Mouse (Mus musculus) lung, embryonic 14.5 days (tissue): ENCODE measurements around the gene Gtf2h2. TPM values are rescaled to one million over a fixed set of nuclear protein-coding genes. Genes with fewer than 3 reads are reported as not detected.
"Not testable (repeated sequence)": the region's sequence is repeated elsewhere in the genome, so short reads cannot be mapped to it uniquely, and the experiment has no call there.

Experiments
- ATAC-seq: fragments of 200-750 bp; cut with Nextera tagmentation; 2 replicates; pipeline ENCODE4 v1.8.0; 2017; ENCODE audit warnings: mild to moderate bottlenecking, moderate TSS enrichment, moderate library complexity; ENCODE audit not compliant: insufficient read depth
- DNase-seq: peaks from one replicate; pipeline ENCODE4 v3.0.0-alpha.2; 2015
- H3K27ac ChIP-seq: fragments of 300-500 bp; sonication (generic); 2 replicates; pipeline ENCODE4 v1.5.1; 2014; ENCODE audit warnings: low read depth, mild to moderate bottlenecking, moderate library complexity
- H3K27me3 ChIP-seq: fragments of 300-500 bp; sonication (generic); 2 replicates; pipeline ENCODE4 v1.6.1; 2014; ENCODE audit warnings: low read length, control low read depth; ENCODE audit not compliant: insufficient read depth
- H3K36me3 ChIP-seq: fragments of 300-500 bp; sonication (generic); 2 replicates; pipeline ENCODE4 v1.6.1; 2014; ENCODE audit warnings: control low read depth; ENCODE audit not compliant: insufficient read depth
- H3K4me1 ChIP-seq: fragments of 300-500 bp; sonication (generic); 2 replicates; pipeline ENCODE4 v1.6.1; 2014; ENCODE audit warnings: antibody characterized with exemption, control low read depth; ENCODE audit not compliant: insufficient read depth
- H3K4me2 ChIP-seq: fragments of 300-500 bp; sonication (generic); 2 replicates; pipeline ENCODE4 v1.6.1; 2014; ENCODE audit warnings: mild to moderate bottlenecking
- H3K4me3 ChIP-seq: fragments of 300-500 bp; sonication (generic); 2 replicates; pipeline ENCODE4 v1.5.1; 2014; ENCODE audit warnings: low read depth, low read length
- H3K9ac ChIP-seq: fragments of 300-500 bp; sonication (generic); 2 replicates; pipeline ENCODE4 v1.6.1; 2014
- H3K9me3 ChIP-seq: fragments of 300-500 bp; sonication (generic); 2 replicates; pipeline ENCODE4 v1.6.1; 2016; ENCODE audit warnings: low read depth, low read length, control low read depth
- CTCF ChIP-seq: IDR thresholded peaks from 2 replicates; pipeline ENCODE4 v1.5.1; 2016; ENCODE audit warnings: antibody characterized with exemption, low read depth
- WGBS: fragments of 180-500 bp; shearing (Covaris S2); extraction: QIAGEN DNeasy Blood & Tissue Kit; methylation state at CpG from one replicate; pipeline ENCODE4 v1.1.7; 2014; 5-methylcytosine and 5-hydroxymethylcytosine counted together
- polyA plus RNA-seq: library from polyadenylated mRNA; unstranded; fragments of >200 nt; fragmentation: Nextera tagmentation; extraction: Ambion mirVana; gene quantifications from 2 replicates; pipeline ENCODE4 v1.2.1, GENCODE M21; 2014

The Gtf2h2 gene
- polyA plus RNA-seq, 1 experiment from 2014 or later, result 77.3 TPM

DNA sequence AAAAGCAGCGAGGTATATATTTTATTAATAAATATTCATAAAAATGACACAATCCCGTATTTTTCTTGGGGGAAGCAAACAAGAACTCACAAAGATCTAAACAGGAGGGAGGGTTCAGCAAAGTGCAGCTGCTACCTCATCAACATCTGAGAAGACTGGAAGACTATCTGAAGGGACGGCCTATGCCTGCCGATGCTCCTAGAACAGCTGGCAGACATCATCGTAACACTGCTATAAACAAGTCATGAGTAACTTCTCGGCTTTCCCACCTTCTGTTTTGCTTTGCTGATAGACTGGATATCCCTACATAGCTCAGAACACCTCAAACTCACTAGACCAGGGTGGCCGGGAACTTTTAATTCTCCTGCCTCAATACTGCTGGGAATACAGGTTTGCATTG lies 8.8 kb downstream of the Gtf2h2 start:
- ATAC-seq, result no peak
- Histone ChIP-seq H3K4me1 (no peaks in the 10 kb centered on the region), H3K4me3 (no peak overlapping the region), H3K27me3 (no peaks in the 10 kb centered on the region), H3K4me2 (no peak overlapping the region), H3K27ac (no peak overlapping the region), H3K9me3 (no peaks in the 10 kb centered on the region), H3K9ac (no peak overlapping the region), H3K36me3 (peaks cover 62% of the 10 kb centered on the region)
- DNase-seq, result no peak
- 60% methylated on average over 7 of the region's 7 CpGs for WGBS
- TF ChIP-seq CTCF, result no peak

DNA sequence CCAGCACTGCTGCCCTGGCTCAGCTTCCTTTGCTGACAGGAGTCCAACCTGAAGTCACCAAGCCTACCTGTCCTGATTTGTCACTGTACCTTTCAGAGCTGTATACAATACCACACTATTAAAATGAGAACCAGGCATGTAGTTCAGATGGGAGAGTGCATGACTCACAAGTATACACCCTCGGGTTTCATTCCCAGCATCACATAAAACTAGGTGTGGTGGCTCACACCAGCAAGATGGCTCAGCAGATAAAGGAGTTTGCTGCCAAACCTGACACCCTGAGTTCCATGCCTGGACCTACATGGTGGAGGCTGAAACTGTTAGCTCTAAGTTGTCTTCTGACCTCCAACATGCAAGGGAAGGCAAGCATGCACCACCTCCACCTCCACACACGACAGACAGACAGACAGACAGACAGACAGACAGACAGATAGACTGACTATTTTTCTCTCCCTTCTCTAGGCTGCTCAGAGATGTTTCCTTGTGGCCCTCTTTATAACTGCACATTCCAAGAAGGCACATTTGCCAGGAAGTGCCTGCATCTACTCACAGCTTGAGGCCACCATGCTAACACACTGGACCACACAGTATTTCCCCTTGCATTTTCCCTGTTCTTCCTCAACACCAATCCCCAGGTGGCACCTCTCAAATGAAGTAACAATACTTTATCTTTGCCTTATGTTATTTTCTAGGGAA lies 28.7 kb downstream of the Gtf2h2 start:
- H3K9ac ChIP-seq, result no peak overlapping the region
- no peaks in the 10 kb centered on the region for H3K27me3 ChIP-seq
- no peaks in the 10 kb centered on the region for H3K4me1 ChIP-seq
- ATAC-seq, result no peak
- H3K4me2 ChIP-seq, result no peak overlapping the region
- DNase-seq, result no peak
- no peak for TF ChIP-seq CTCF
- H3K27ac ChIP-seq, result no peak overlapping the region
- H3K9me3 ChIP-seq, result no peaks in the 10 kb centered on the region
- H3K4me3 ChIP-seq, result no peak overlapping the region
- WGBS, result 91% methylated on average over 2 of the region's 2 CpGs
- peaks cover 38% of the 10 kb centered on the region for H3K36me3 ChIP-seq

- H3K4me1 ChIP-seq, result no peaks in the 10 kb centered on the region
- no peak for TF ChIP-seq CTCF
- H3K36me3 ChIP-seq, result peaks cover 18% of the 10 kb centered on the region
- no peaks in the 10 kb centered on the region for H3K27me3 ChIP-seq
- no peaks in the 10 kb centered on the region for H3K9me3 ChIP-seq
- 79% methylated on average over 3 of the region's 3 CpGs for WGBS
- ATAC-seq (no peak), DNase-seq (no peak)
- H3K27ac ChIP-seq, result no peak overlapping the region
- H3K4me2 ChIP-seq, result no peak overlapping the region
- H3K9ac ChIP-seq, result no peak overlapping the region
- no peak overlapping the region for H3K4me3 ChIP-seq
These were observed 31.0 kb downstream of the Gtf2h2 start for GRCm38 (mm10) chr13:100461336-100461735.

GRCm38 (mm10) chr13:100452415-100453127 lies 39.8 kb downstream of the Gtf2h2 start, which contains the start of gene Naip1:
Naip1 (minus strand) TSS chr13:100452869.
- H3K9me3 ChIP-seq, H3K4me3 ChIP-seq, H3K4me1 ChIP-seq, H3K9ac ChIP-seq, H3K4me2 ChIP-seq, H3K27me3 ChIP-seq, H3K36me3 ChIP-seq, ATAC-seq, DNase-seq, H3K27ac ChIP-seq: not testable (repeated sequence)
- 79% methylated on average over 8 of the region's 8 CpGs for WGBS

GRCm38 (mm10) chr13:100449495-100449894 lies 42.9 kb downstream of the Gtf2h2 start:
- Histone ChIP-seq H3K4me1 (no peaks in the 10 kb centered on the region), H3K27me3 (no peaks in the 10 kb centered on the region), H3K4me3 (no peak overlapping the region), H3K27ac (no peak overlapping the region), H3K36me3 (no peaks in the 10 kb centered on the region), H3K9me3 (no peaks in the 10 kb centered on the region), H3K9ac (no peak overlapping the region), H3K4me2 (no peak overlapping the region)
- WGBS, result 82% methylated on average over 1 of the region's 1 CpGs
- DNase-seq (no peak), ATAC-seq (no peak)
- no peak for TF ChIP-seq CTCF

- Histone ChIP-seq H3K9ac (no peak overlapping the region), H3K27ac (no peak overlapping the region), H3K9me3 (no peaks in the 10 kb centered on the region), H3K27me3 (no peaks in the 10 kb centered on the region), H3K4me1 (no peaks in the 10 kb centered on the region), H3K4me2 (no peak overlapping the region), H3K4me3 (no peak overlapping the region), H3K36me3 (no peaks in the 10 kb centered on the region)
- DNase-seq (no peak), ATAC-seq (no peak)
- WGBS, result 48% methylated on average over 3 of the region's 3 CpGs
- TF ChIP-seq CTCF, result no peak
These were observed 52.3 kb downstream of the Gtf2h2 start for GRCm38 (mm10) chr13:100440116-100440515.

DNA sequence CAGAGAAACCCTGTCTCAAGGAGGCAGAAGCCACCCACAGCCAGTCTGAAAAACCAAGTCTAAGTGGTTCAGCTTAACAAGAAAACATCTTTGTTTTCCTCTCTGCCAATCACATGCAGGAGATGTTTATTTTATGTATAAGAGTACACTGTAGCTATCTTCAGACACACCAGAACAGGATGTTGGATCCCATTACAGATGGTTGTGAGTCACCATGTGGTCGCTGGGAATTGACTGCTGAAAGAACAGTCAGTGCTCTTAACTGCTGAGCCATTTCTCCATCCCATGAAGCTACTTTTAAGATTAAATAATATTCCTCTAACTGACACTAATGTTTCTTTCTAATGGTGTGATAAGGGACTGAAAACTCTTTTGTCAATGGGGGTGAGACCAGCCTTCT lies 53.7 kb downstream of the Gtf2h2 start:
- 18% methylated on average over 1 of the region's 1 CpGs for WGBS
- TF ChIP-seq CTCF, result no peak
- Histone ChIP-seq H3K9me3 (no peaks in the 10 kb centered on the region), H3K36me3 (no peaks in the 10 kb centered on the region), H3K9ac (no peak overlapping the region), H3K27me3 (no peaks in the 10 kb centered on the region), H3K4me3 (no peak overlapping the region), H3K4me2 (no peak overlapping the region), H3K27ac (no peak overlapping the region), H3K4me1 (no peaks in the 10 kb centered on the region)
- no peak for ATAC-seq
- no peak for DNase-seq
